Mouse (Mus musculus): ENCODE data around the gene Cbr3.

DNA sequence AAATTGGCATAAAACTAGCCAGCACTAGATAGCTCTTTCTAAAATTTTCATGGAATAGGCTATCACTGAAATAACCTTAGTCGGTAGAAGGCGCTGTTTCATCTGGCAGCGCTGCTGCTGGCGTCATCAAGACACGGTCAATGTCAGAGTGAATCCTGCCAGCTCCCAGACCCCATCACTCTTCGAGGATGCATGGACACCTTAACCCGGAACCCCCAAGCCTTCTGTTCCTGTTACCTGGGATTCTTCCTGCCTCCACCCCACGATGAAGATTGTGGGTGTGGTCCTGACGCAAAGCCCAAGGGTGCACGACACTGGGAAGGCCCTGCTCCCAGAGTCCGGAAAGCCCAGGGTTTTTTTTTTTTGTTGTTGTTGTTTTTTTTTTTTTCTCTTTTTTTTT is 27.9 kb downstream of the Cbr3 start:
- TF ChIP-seq CTCF (IDR thresholded peaks at IDR 0.05) (peak; percentile 88), POLR2A (IDR thresholded peaks at IDR 0.05; ENCODE audit: insufficient read depth, low read depth, low read length) (no peak; the same call in 1 of the 2 replicates)

Measured in heart, adult 2 months (tissue).